Mouse (Mus musculus) liver, embryonic 14.5 days (tissue): ENCODE data around the gene Mtus2.

Source experiments
- CTCF ChIP-seq: IDR thresholded peaks from 2 replicates; pipeline ENCODE4 v1.5.1; 2016; ENCODE audit warnings: antibody characterized with exemption, low read depth, control low read depth
- EP300 ChIP-seq: IDR thresholded peaks from 2 replicates; pipeline ENCODE4 v1.6.1; 2016; ENCODE audit warnings: antibody characterized with exemption, low read depth

- TF ChIP-seq EP300 (no peak), CTCF (no peak)
Measured at GRCm38 (mm10) chr5:147913241-147913842, 43.8 kb upstream of the Mtus2 start.
